Mouse (Mus musculus) heart, embryonic 16.5 days (tissue): ENCODE results near the gene Casz1. TPM values are rescaled to one million over a fixed set of nuclear protein-coding genes. Genes with fewer than 3 reads are reported as not detected.

ENCODE experiments used
- ATAC-seq: fragments of 200-750 bp; cut with Nextera tagmentation; replicated peaks from 2 replicates; pipeline ENCODE4 v1.8.0; 2017; ENCODE audit warnings: moderate number of reproducible peaks; ENCODE audit not compliant: insufficient read depth, low FRiP score; ENCODE audit errors: extremely low read depth
- H3K27ac ChIP-seq: fragments of 300-500 bp; sonication (generic); 2 replicates; pipeline ENCODE4 v1.5.1; 2014; ENCODE audit warnings: mild to moderate bottlenecking, low read length, control low read depth, moderate library complexity
- H3K27me3 ChIP-seq: fragments of 300-500 bp; sonication (generic); 2 replicates; pipeline ENCODE4 v1.6.1; 2014; ENCODE audit warnings: low read length, mixed read lengths; ENCODE audit not compliant: control insufficient read depth, insufficient read depth
- H3K36me3 ChIP-seq: fragments of 300-500 bp; sonication (generic); 2 replicates; pipeline ENCODE4 v1.6.1; 2014; ENCODE audit not compliant: control insufficient read depth, insufficient read depth
- H3K4me1 ChIP-seq: fragments of 300-500 bp; sonication (generic); 2 replicates; pipeline ENCODE4 v1.6.1; 2014; ENCODE audit warnings: low read length, mixed read lengths; ENCODE audit not compliant: control insufficient read depth, insufficient read depth
- H3K4me2 ChIP-seq: fragments of 300-500 bp; sonication (generic); 2 replicates; pipeline ENCODE4 v1.6.1; 2014; ENCODE audit warnings: low read depth, mild to moderate bottlenecking, control low read depth, low read length
- H3K4me3 ChIP-seq: fragments of 300-500 bp; sonication (generic); 2 replicates; pipeline ENCODE4 v1.5.1; 2014; ENCODE audit warnings: mild to moderate bottlenecking, control low read depth, low read length
- H3K9ac ChIP-seq: fragments of 300-500 bp; sonication (generic); 2 replicates; pipeline ENCODE4 v1.6.1; 2014; ENCODE audit warnings: low read length, control low read depth
- H3K9me3 ChIP-seq: fragments of 300-500 bp; sonication (generic); replicated peaks from 2 replicates; pipeline ENCODE4 v1.6.1; 2016; ENCODE audit warnings: low read length; ENCODE audit not compliant: control insufficient read depth
- WGBS: fragments of 180-500 bp; shearing (Covaris S2); extraction: QIAGEN DNeasy Blood & Tissue Kit; methylation state at CpG from one replicate; pipeline ENCODE4 v1.1.7; 2014; 5-methylcytosine and 5-hydroxymethylcytosine counted together
- polyA plus RNA-seq: library from polyadenylated mRNA; unstranded; fragments of >200 nt; fragmentation: Nextera tagmentation; extraction: Ambion mirVana; gene quantifications from 2 replicates; pipeline ENCODE4 v1.2.1, GENCODE M21; 2015

The Casz1 gene
- polyA plus RNA-seq, 1 experiment from 2014 or later = 22.4 TPM

DNA sequence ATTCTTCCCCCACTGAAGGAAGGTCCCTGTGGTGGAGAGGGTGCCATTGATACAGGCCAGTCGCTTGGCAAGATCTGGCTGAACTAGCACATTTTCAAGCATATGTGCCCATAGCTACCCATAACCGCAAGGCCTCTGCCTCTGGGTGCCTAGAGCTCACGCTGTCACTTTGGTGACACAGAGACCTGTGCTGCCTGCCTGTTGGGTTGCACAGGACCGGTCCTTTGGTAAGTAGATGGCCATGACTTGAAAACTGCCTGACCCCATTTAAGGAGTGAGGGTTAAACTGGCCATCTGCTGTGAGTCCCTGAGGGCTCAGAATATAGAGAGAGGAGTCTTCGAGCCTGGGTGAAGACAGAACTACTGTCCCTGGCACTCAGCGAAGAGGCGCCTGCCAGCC lies 55.2 kb downstream of the Casz1 start:
- H3K4me3 ChIP-seq = peak overlapping the region; percentile 22
- H3K36me3 ChIP-seq = no peaks in the 10 kb centered on the region
- H3K27ac ChIP-seq = no peak overlapping the region; the same call in 1 of the 2 replicates
- ATAC-seq = no peak
- WGBS = 51% methylated on average over 7 of the region's 7 CpGs
- H3K9me3 ChIP-seq = no peaks in the 10 kb centered on the region
- H3K4me1 ChIP-seq = peaks cover 59% of the 10 kb centered on the region
- peaks cover 6% of the 10 kb centered on the region for H3K27me3 ChIP-seq
- H3K9ac ChIP-seq = peak overlapping the region; percentile 65
- H3K4me2 ChIP-seq = peak overlapping the region; percentile 52

GRCm38 (mm10) chr4:148859906-148860491 lies 55.8 kb downstream of the Casz1 start:
- no peaks in the 10 kb centered on the region for H3K36me3 ChIP-seq
- no peaks in the 10 kb centered on the region for H3K9me3 ChIP-seq
- H3K27ac ChIP-seq = no peak overlapping the region; the same call in 1 of the 2 replicates
- H3K4me2 ChIP-seq = peak overlapping the region; percentile 52
- peaks cover 6% of the 10 kb centered on the region for H3K27me3 ChIP-seq
- H3K4me3 ChIP-seq = peak overlapping the region; percentile 22
- 14% methylated on average over 27 of the region's 27 CpGs for WGBS
- H3K4me1 ChIP-seq = peaks cover 55% of the 10 kb centered on the region
- H3K9ac ChIP-seq = peak overlapping the region; percentile 65
- no peak for ATAC-seq

GRCm38 (mm10) chr4:148860636-148861035 lies 56.4 kb downstream of the Casz1 start:
- H3K4me2 ChIP-seq = peak overlapping the region; percentile 52; the same call in 1 of the 2 replicates
- 71% methylated on average over 7 of the region's 7 CpGs for WGBS

GRCm38 (mm10) chr4:148866812-148867470 lies 62.7 kb downstream of the Casz1 start:
- ATAC-seq = no peak
- Histone ChIP-seq H3K4me2 (no peak overlapping the region), H3K27ac (peak overlapping the region; percentile 33), H3K4me1 (peaks cover 49% of the 10 kb centered on the region), H3K36me3 (no peaks in the 10 kb centered on the region), H3K27me3 (no peaks in the 10 kb centered on the region), H3K4me3 (no peak overlapping the region), H3K9ac (no peak overlapping the region), H3K9me3 (no peaks in the 10 kb centered on the region)
- 18% methylated on average over 12 of the region's 12 CpGs for WGBS

More at GRCm38 (mm10) chr4:148860636-148861035, 56.4 kb downstream of the Casz1 start:
- Histone ChIP-seq H3K27ac (no peak overlapping the region), H3K9me3 (no peaks in the 10 kb centered on the region), H3K4me3 (no peak overlapping the region), H3K9ac (peak overlapping the region; percentile 65; the same call in 1 of the 2 replicates), H3K4me1 (peaks cover 49% of the 10 kb centered on the region), H3K36me3 (no peaks in the 10 kb centered on the region), H3K27me3 (peaks cover 6% of the 10 kb centered on the region)
- no peak for ATAC-seq

GRCm38 (mm10) chr4:148867721-148868397 lies 63.6 kb downstream of the Casz1 start:
- Histone ChIP-seq H3K4me1 (peaks cover 52% of the 10 kb centered on the region), H3K9me3 (no peaks in the 10 kb centered on the region), H3K9ac (no peak overlapping the region), H3K4me2 (no peak overlapping the region), H3K36me3 (no peaks in the 10 kb centered on the region), H3K27me3 (no peaks in the 10 kb centered on the region), H3K27ac (peak overlapping the region; percentile 69), H3K4me3 (no peak overlapping the region)
- ATAC-seq = 0 out of 2 replicates have a peak, but pooled peaks have one; percentile 33
- 59% methylated on average over 11 of the region's 11 CpGs for WGBS

DNA sequence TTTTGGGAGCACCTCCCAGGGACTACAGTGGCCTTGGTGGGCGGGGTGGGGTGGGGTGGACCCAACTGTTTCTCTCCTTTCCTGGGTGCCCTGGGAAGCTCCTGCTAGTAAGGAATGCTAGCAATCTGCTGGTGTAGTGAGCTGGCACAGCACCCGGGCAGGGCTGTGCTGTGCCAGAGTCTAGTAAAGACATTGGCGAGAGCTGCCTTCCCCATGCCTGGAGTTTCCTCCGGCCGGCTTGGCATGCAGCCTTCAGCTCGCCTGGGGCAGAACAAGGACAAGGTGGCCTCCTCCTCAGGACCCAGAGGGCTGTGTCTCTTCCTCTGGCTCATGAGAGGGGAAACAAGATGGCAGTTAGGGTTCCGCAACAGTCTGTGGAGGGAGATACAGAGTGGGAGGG lies 65.3 kb downstream of the Casz1 start:
- H3K36me3 ChIP-seq = no peaks in the 10 kb centered on the region
- no peak overlapping the region for H3K4me3 ChIP-seq
- H3K4me2 ChIP-seq = no peak overlapping the region
- peak; percentile 38 for ATAC-seq
- H3K4me1 ChIP-seq = peaks cover 62% of the 10 kb centered on the region
- H3K9ac ChIP-seq = peak overlapping the region; percentile 44; the same call in 1 of the 2 replicates
- no peaks in the 10 kb centered on the region for H3K9me3 ChIP-seq
- peak overlapping the region; percentile 75 for H3K27ac ChIP-seq
- WGBS = 59% methylated on average over 7 of the region's 7 CpGs
- H3K27me3 ChIP-seq = no peaks in the 10 kb centered on the region

- ATAC-seq = no peak
- Histone ChIP-seq H3K4me3 (no peak overlapping the region), H3K4me2 (no peak overlapping the region), H3K27ac (no peak overlapping the region), H3K9me3 (no peaks in the 10 kb centered on the region), H3K36me3 (no peaks in the 10 kb centered on the region), H3K9ac (no peak overlapping the region), H3K4me1 (peaks cover 62% of the 10 kb centered on the region), H3K27me3 (no peaks in the 10 kb centered on the region)
- WGBS = 93% methylated on average over 4 of the region's 4 CpGs
Measured at GRCm38 (mm10) chr4:148870496-148870895, 66.3 kb downstream of the Casz1 start.

- H3K9me3 ChIP-seq = no peaks in the 10 kb centered on the region
- ATAC-seq = peak; percentile 37
- H3K27me3 ChIP-seq = no peaks in the 10 kb centered on the region
- peak overlapping the region; percentile 60 for H3K9ac ChIP-seq
- peaks cover 71% of the 10 kb centered on the region for H3K4me1 ChIP-seq
- H3K4me2 ChIP-seq = no peak overlapping the region; the same call in 1 of the 2 replicates
- peak overlapping the region; percentile 81 for H3K27ac ChIP-seq
- WGBS = 22% methylated on average over 10 of the region's 10 CpGs
- H3K4me3 ChIP-seq = no peak overlapping the region
- no peaks in the 10 kb centered on the region for H3K36me3 ChIP-seq
Measured at GRCm38 (mm10) chr4:148871751-148872334, 67.6 kb downstream of the Casz1 start.
